Mouse (Mus musculus) embryo, embryonic 11 days (tissue): ENCODE data around the gene AI413582.

Source experiments
- DNase-seq: peaks from one replicate; pipeline ENCODE4 v3.0.0-alpha.2; 2015

Gene AI413582

GRCm38 (mm10) chr17:27513916-27514762 lies 51.4 kb downstream of the AI413582 start:
- DNase-seq: no peak
